ENCODE assay signal across 18 mouse cellular contexts in the genomic region with DNA sequence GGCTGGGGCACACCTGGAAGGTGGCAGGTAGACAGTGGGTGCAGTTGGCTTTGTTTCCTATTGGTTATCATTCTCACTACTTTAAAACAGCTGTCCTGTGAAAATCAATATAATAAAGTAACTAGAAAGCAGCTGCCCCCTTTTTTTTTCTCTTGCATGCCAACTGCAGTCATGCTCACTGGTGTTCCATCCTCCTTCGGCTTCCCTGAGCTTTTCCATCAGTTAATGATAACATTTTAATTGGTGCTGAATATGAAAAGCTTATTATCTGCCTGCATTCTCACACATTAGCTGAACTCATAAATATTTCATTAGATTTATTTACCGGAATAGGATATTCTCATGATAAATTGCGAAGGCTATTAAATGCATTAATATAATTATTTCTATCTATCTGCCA.
"Had no signal": no experiment of that assay in that cellular context is flagged by ENCODE, and none has a peak within 500 bp of the region (broad histone marks: within the 10 kb centered on the region; RNA-seq: fewer than 3 reads in every experiment).

No protein-coding gene starts in this region.

- H3K4me3 ChIP-seq: liver, embryonic 15.5 days; lung, embryonic 15.5 days; megakaryocyte, embryonic 14.5 days; midbrain, embryonic 12.5 days; neural tube, embryonic 12.5 days; stomach, embryonic 15.5 days had no signal

- H3K36me3 ChIP-seq: liver, embryonic 15.5 days; lung, embryonic 15.5 days; midbrain, embryonic 12.5 days; neural tube, embryonic 12.5 days; stomach, embryonic 15.5 days had no signal

- H3K27me3 ChIP-seq: liver, embryonic 15.5 days; lung, embryonic 15.5 days; megakaryocyte, embryonic 14.5 days; midbrain, embryonic 12.5 days; neural tube, embryonic 12.5 days; stomach, embryonic 15.5 days had no signal

- H3K9ac ChIP-seq: liver, embryonic 15.5 days; liver, postnatal 0 days; lung, embryonic 15.5 days; midbrain, embryonic 12.5 days; neural tube, embryonic 12.5 days; stomach, embryonic 15.5 days had no signal

- H3K4me2 ChIP-seq: liver, embryonic 15.5 days; lung, embryonic 15.5 days; midbrain, embryonic 12.5 days; neural tube, embryonic 12.5 days; stomach, embryonic 15.5 days had no signal

- ATAC-seq: liver, postnatal 0 days; lung, postnatal 0 days; midbrain, embryonic 16.5 days had no signal

- DNase-seq: liver, postnatal 0 days; lung, adult 2 months; lung, postnatal 14 days; lung, postnatal 36 days; right cerebral cortex, postnatal 14 days; thymus, adult 2 months; thymus, postnatal 25 days; thymus, postnatal 4 days had no signal

- H3K4me1 ChIP-seq: liver, embryonic 15.5 days; lung, embryonic 15.5 days; megakaryocyte, embryonic 14.5 days; midbrain, embryonic 12.5 days; stomach, embryonic 15.5 days had no signal

- H3K9me3 ChIP-seq: liver, embryonic 15.5 days; lung, embryonic 15.5 days; megakaryocyte, embryonic 14.5 days; midbrain, embryonic 12.5 days; neural tube, embryonic 12.5 days; stomach, embryonic 15.5 days had no signal

- H3K27ac ChIP-seq: liver, embryonic 15.5 days; lung, embryonic 15.5 days; macrophage; midbrain, embryonic 12.5 days; neural tube, embryonic 12.5 days; stomach, embryonic 15.5 days; stomach, postnatal 0 days had no signal
